24 mouse cellular contexts compared by ENCODE assay signal in genomic region chr1:72121608-72122185, GRCm38 (mm10).
DNase-seq lines count a peak whose midpoint lies in the region; ATAC-seq lines count a peak whose summit lies in the region.
"Had no signal": no experiment of that assay in that cellular context is flagged by ENCODE, and none has a peak within 500 bp of the region (broad histone marks: within the 10 kb centered on the region; RNA-seq: fewer than 3 reads in every experiment).

No protein-coding gene starts in this region.

- WGBS in midbrain, embryonic 14.5 days = 72% methylated on average over 17 of the region's 17 CpGs
- 91% methylated on average over 17 of the region's 17 CpGs for WGBS in midbrain, embryonic 10.5 days
- WGBS in embryonic facial prominence, embryonic 13.5 days = 64% methylated on average over 17 of the region's 17 CpGs

- ATAC-seq in midbrain, embryonic 14.5 days (ENCODE audit: low FRiP score, low TSS enrichment) = 0 out of 2 replicates have a peak, but pooled peaks have one; percentile 24
- no peak for ATAC-seq in embryonic facial prominence, embryonic 13.5 days (ENCODE audit: insufficient number of reproducible peaks, insufficient read depth, low FRiP score, low TSS enrichment, low read depth)
- no peak for ATAC-seq in monocyte, adult 5-6 weeks (replicated peaks; ENCODE audit: insufficient number of reproducible peaks, low FRiP score, low TSS enrichment, poor library complexity, severe bottlenecking)
- ATAC-seq: forebrain, embryonic 13.5 days; liver, embryonic 12.5 days had no signal

- H3K4me1 ChIP-seq in midbrain, embryonic 14.5 days (ENCODE audit: control insufficient read depth, insufficient read depth, low read length) = no peaks in the 10 kb centered on the region
- H3K4me1 ChIP-seq in midbrain, embryonic 10.5 days = 0 out of 2 replicates have a peak, but pooled peaks cover 2% of the 10 kb centered on the region
- peaks cover 4% of the 10 kb centered on the region; the same call in 1 of the 2 replicates for H3K4me1 ChIP-seq in embryonic facial prominence, embryonic 13.5 days
- H3K4me1 ChIP-seq: forebrain, embryonic 13.5 days; liver, embryonic 12.5 days had no signal

- H3K9me3 ChIP-seq in midbrain, embryonic 14.5 days (ENCODE audit: control insufficient read depth, low read length) = no peaks in the 10 kb centered on the region
- no peaks in the 10 kb centered on the region for H3K9me3 ChIP-seq in midbrain, embryonic 10.5 days (replicated peaks)
- no peaks in the 10 kb centered on the region for H3K9me3 ChIP-seq in embryonic facial prominence, embryonic 13.5 days
- H3K9me3 ChIP-seq: forebrain, embryonic 13.5 days; liver, embryonic 12.5 days; neural tube, embryonic 15.5 days had no signal

- no peaks in the 10 kb centered on the region for H3K36me3 ChIP-seq in midbrain, embryonic 14.5 days (ENCODE audit: control insufficient read depth, insufficient read depth, low read length)
- no peaks in the 10 kb centered on the region for H3K36me3 ChIP-seq in midbrain, embryonic 10.5 days
- H3K36me3 ChIP-seq in embryonic facial prominence, embryonic 13.5 days = no peaks in the 10 kb centered on the region
- H3K36me3 ChIP-seq: liver, embryonic 12.5 days; neural tube, embryonic 15.5 days had no signal

- H3K4me2 ChIP-seq in midbrain, embryonic 14.5 days (ENCODE audit: low read length) = no peak overlapping the region
- H3K4me2 ChIP-seq in embryonic facial prominence, embryonic 13.5 days = no peak overlapping the region
- H3K4me2 ChIP-seq: forebrain, embryonic 13.5 days; liver, embryonic 12.5 days; neural tube, embryonic 15.5 days had no signal

- H3K4me3 ChIP-seq in midbrain, embryonic 14.5 days (replicated peaks; ENCODE audit: low read depth, low read length) = no peak overlapping the region
- H3K4me3 ChIP-seq in midbrain, embryonic 10.5 days = no peak overlapping the region
- no peak overlapping the region for H3K4me3 ChIP-seq in embryonic facial prominence, embryonic 13.5 days
- H3K4me3 ChIP-seq: erythroblast, embryonic 14.5 days; forebrain, embryonic 13.5 days; left cerebral cortex, adult 2 months; liver, embryonic 12.5 days; neural tube, embryonic 15.5 days had no signal

- peak; percentile 9 for DNase-seq in adrenal gland, postnatal 14 days
- DNase-seq in adrenal gland, postnatal 10 days = no peak
- DNase-seq in midbrain, embryonic 14.5 days = peak; percentile 50
- no peak for DNase-seq in midbrain, embryonic 10.5 days (ENCODE audit: low spot score)
- no peak for DNase-seq in cerebellum, adult 9-10 months
- DNase-seq in kidney, adult 8-10 months = no peak
- DNase-seq: adrenal gland, adult 2 months; cerebellum, adult 11 months; cerebellum, postnatal 25 days; embryo, embryonic 11 days; gastrocnemius, postnatal 25 days; kidney, adult 11 months; kidney, postnatal 14 days; left cerebral cortex, postnatal 4 days; lung, adult 2 months; lung, postnatal 36 days; right cerebral cortex, postnatal 25 days had no signal

- no peaks in the 10 kb centered on the region for H3K27me3 ChIP-seq in midbrain, embryonic 14.5 days (ENCODE audit: control insufficient read depth, insufficient read depth, low read length)
- no peaks in the 10 kb centered on the region for H3K27me3 ChIP-seq in midbrain, embryonic 10.5 days (ENCODE audit: low read depth, poor library complexity, severe bottlenecking)
- H3K27me3 ChIP-seq in embryonic facial prominence, embryonic 13.5 days = no peaks in the 10 kb centered on the region
- H3K27me3 ChIP-seq: forebrain, embryonic 13.5 days; liver, embryonic 12.5 days; neural tube, embryonic 15.5 days had no signal

- no peak overlapping the region for H3K9ac ChIP-seq in midbrain, embryonic 14.5 days (replicated peaks; ENCODE audit: low read length)
- no peak overlapping the region for H3K9ac ChIP-seq in embryonic facial prominence, embryonic 13.5 days
- H3K9ac ChIP-seq: forebrain, embryonic 13.5 days; liver, embryonic 12.5 days; neural tube, embryonic 15.5 days had no signal

- H3K27ac ChIP-seq in midbrain, embryonic 14.5 days (replicated peaks; ENCODE audit: low read depth, low read length) = no peak overlapping the region
- no peak overlapping the region for H3K27ac ChIP-seq in midbrain, embryonic 10.5 days (replicated peaks)
- H3K27ac ChIP-seq in embryonic facial prominence, embryonic 13.5 days = peak overlapping the region; percentile 39; the same call in 1 of the 2 replicates
- H3K27ac ChIP-seq: forebrain, embryonic 13.5 days; left cerebral cortex, adult 2 months; liver, embryonic 12.5 days; neural tube, embryonic 15.5 days had no signal

Comparison
In these comparisons a context has a peak if more than half of its experiments do, and no peak if none do; other contexts are left out.
1. DNase-seq: peak in adrenal gland, postnatal 14 days (single experiment) and midbrain, embryonic 14.5 days (single experiment); none in adrenal gland, postnatal 10 days (single experiment), midbrain, embryonic 10.5 days (single experiment), cerebellum, adult 9-10 months (single experiment) and kidney, adult 8-10 months (0 of 2).